Mouse (Mus musculus) limb, embryonic 13.5 days (tissue): ENCODE data around the gene D11Wsu47e. TPM values are rescaled to one million over a fixed set of nuclear protein-coding genes. Genes with fewer than 3 reads are reported as not detected.

Source experiments
- ATAC-seq: fragments of 200-750 bp; cut with Nextera tagmentation; 2 replicates; pipeline ENCODE4 v1.8.0; 2017; ENCODE audit warnings: low read depth, moderate number of reproducible peaks, moderate TSS enrichment; ENCODE audit not compliant: low FRiP score
- H3K27ac ChIP-seq: fragments of 300-500 bp; sonication (generic); 2 replicates; pipeline ENCODE4 v1.5.1; 2015; ENCODE audit warnings: inconsistent platforms, mild to moderate bottlenecking, moderate library complexity
- H3K27me3 ChIP-seq: fragments of 300-500 bp; sonication (generic); 2 replicates; pipeline ENCODE4 v1.6.1; 2015; ENCODE audit warnings: mild to moderate bottlenecking, inconsistent platforms
- H3K36me3 ChIP-seq: fragments of 300-500 bp; sonication (generic); 2 replicates; pipeline ENCODE4 v1.6.1; 2015; ENCODE audit warnings: inconsistent platforms, mild to moderate bottlenecking, moderate library complexity
- H3K4me1 ChIP-seq: fragments of 300-500 bp; sonication (generic); 2 replicates; pipeline ENCODE4 v1.6.1; 2015; ENCODE audit warnings: inconsistent platforms
- H3K4me2 ChIP-seq: fragments of 300-500 bp; sonication (generic); replicated peaks from 2 replicates; pipeline ENCODE4 v1.6.1; 2015; ENCODE audit warnings: inconsistent platforms, mild to moderate bottlenecking, moderate library complexity
- H3K4me3 ChIP-seq: fragments of 300-500 bp; sonication (generic); 2 replicates; pipeline ENCODE4 v1.5.1; 2015; ENCODE audit warnings: moderate library complexity, mild to moderate bottlenecking, inconsistent platforms
- H3K9ac ChIP-seq: fragments of 300-500 bp; sonication (generic); 2 replicates; pipeline ENCODE4 v1.6.1; 2015; ENCODE audit warnings: mild to moderate bottlenecking, inconsistent platforms
- H3K9me3 ChIP-seq: fragments of 300-500 bp; sonication (generic); 2 replicates; pipeline ENCODE4 v1.6.1; 2016; ENCODE audit warnings: inconsistent platforms
- WGBS: fragments of 180-500 bp; shearing (Covaris S2); methylation state at CpG from one replicate; pipeline ENCODE4 v1.1.7; 2015; 5-methylcytosine and 5-hydroxymethylcytosine counted together
- polyA plus RNA-seq: library from polyadenylated mRNA; unstranded; fragments of >200 nt; fragmentation: Nextera tagmentation; extraction: Ambion mirVana; gene quantifications from 2 replicates; pipeline ENCODE4 v1.2.1, GENCODE M21; 2015

The D11Wsu47e gene
- polyA plus RNA-seq, 1 experiment from 2014 or later, result 22.7 TPM

GRCm38 (mm10) chr11:113710257-113710777 lies 26.1 kb downstream of the D11Wsu47e start:
- Histone ChIP-seq H3K9ac (peak overlapping the region; percentile 55), H3K4me3 (no peak overlapping the region), H3K27me3 (peaks cover 15% of the 10 kb centered on the region; the same call in 1 of the 2 replicates), H3K4me2 (peak overlapping the region; percentile 34), H3K27ac (peak overlapping the region; percentile 52; the same call in 1 of the 2 replicates), H3K36me3 (peaks cover 9% of the 10 kb centered on the region), H3K9me3 (no peaks in the 10 kb centered on the region), H3K4me1 (peaks cover 25% of the 10 kb centered on the region)
- peak; percentile 38; the same call in 1 of the 2 replicates for ATAC-seq
- WGBS, result 3% methylated on average over 10 of the region's 10 CpGs

- WGBS, result 73% methylated on average over 1 of the region's 1 CpGs
- H3K9ac ChIP-seq, result no peak overlapping the region
- H3K27ac ChIP-seq, result no peak overlapping the region
- H3K4me2 ChIP-seq, result no peak overlapping the region
- no peak overlapping the region for H3K4me3 ChIP-seq
- no peaks in the 10 kb centered on the region for H3K9me3 ChIP-seq
- peaks cover 25% of the 10 kb centered on the region for H3K4me1 ChIP-seq
- peaks cover 15% of the 10 kb centered on the region; the same call in 1 of the 2 replicates for H3K27me3 ChIP-seq
- ATAC-seq, result no peak
- H3K36me3 ChIP-seq, result peaks cover 9% of the 10 kb centered on the region
These were observed 26.8 kb downstream of the D11Wsu47e start for GRCm38 (mm10) chr11:113711061-113711460.

GRCm38 (mm10) chr11:113715078-113715674 lies 31.0 kb downstream of the D11Wsu47e start:
- ATAC-seq, result no peak
- 68% methylated on average over 7 of the region's 7 CpGs for WGBS

GRCm38 (mm10) chr11:113716132-113716531 lies 31.9 kb downstream of the D11Wsu47e start:
- Histone ChIP-seq H3K4me3 (no peak overlapping the region), H3K9me3 (no peaks in the 10 kb centered on the region), H3K4me2 (no peak overlapping the region), H3K27me3 (no peaks in the 10 kb centered on the region), H3K27ac (no peak overlapping the region), H3K4me1 (peaks cover 10% of the 10 kb centered on the region; the same call in 1 of the 2 replicates), H3K9ac (no peak overlapping the region), H3K36me3 (no peaks in the 10 kb centered on the region)
- 91% methylated on average over 2 of the region's 2 CpGs for WGBS
- no peak for ATAC-seq

More at GRCm38 (mm10) chr11:113715078-113715674, 31.0 kb downstream of the D11Wsu47e start:
- peaks cover 18% of the 10 kb centered on the region for H3K4me1 ChIP-seq
- no peaks in the 10 kb centered on the region for H3K9me3 ChIP-seq
- no peak overlapping the region for H3K9ac ChIP-seq
- no peaks in the 10 kb centered on the region for H3K36me3 ChIP-seq
- no peak overlapping the region for H3K4me2 ChIP-seq
- H3K27ac ChIP-seq, result no peak overlapping the region
- no peak overlapping the region for H3K4me3 ChIP-seq
- no peaks in the 10 kb centered on the region for H3K27me3 ChIP-seq

- no peaks in the 10 kb centered on the region for H3K36me3 ChIP-seq
- H3K4me1 ChIP-seq, result peaks cover 10% of the 10 kb centered on the region; the same call in 1 of the 2 replicates
- H3K27me3 ChIP-seq, result no peaks in the 10 kb centered on the region
- no peak for ATAC-seq
- H3K9ac ChIP-seq, result no peak overlapping the region
- no peaks in the 10 kb centered on the region for H3K9me3 ChIP-seq
- no peak overlapping the region for H3K4me3 ChIP-seq
- no peak overlapping the region for H3K27ac ChIP-seq
- 74% methylated on average over 16 of the region's 16 CpGs for WGBS
- no peak overlapping the region for H3K4me2 ChIP-seq
These were observed 33.7 kb downstream of the D11Wsu47e start for GRCm38 (mm10) chr11:113717767-113718424.

GRCm38 (mm10) chr11:113722405-113723090 lies 38.3 kb downstream of the D11Wsu47e start:
- whole genome bisulfite sequencing, result 75% methylated on average over 14 of the region's 14 CpGs
- Histone ChIP-seq H3K4me1 (peaks cover 22% of the 10 kb centered on the region), H3K4me2 (no peak overlapping the region), H3K36me3 (peaks cover 34% of the 10 kb centered on the region), H3K27me3 (no peaks in the 10 kb centered on the region), H3K4me3 (no peak overlapping the region), H3K9ac (no peak overlapping the region), H3K27ac (no peak overlapping the region), H3K9me3 (no peaks in the 10 kb centered on the region)
- ATAC-seq, result no peak

GRCm38 (mm10) chr11:113725235-113726048 lies 41.2 kb downstream of the D11Wsu47e start:
- peaks cover 55% of the 10 kb centered on the region for H3K36me3 ChIP-seq
- no peaks in the 10 kb centered on the region for H3K9me3 ChIP-seq
- peak overlapping the region; percentile 44; the same call in 1 of the 2 replicates for H3K27ac ChIP-seq
- H3K4me3 ChIP-seq, result no peak overlapping the region
- no peak overlapping the region for H3K9ac ChIP-seq
- no peaks in the 10 kb centered on the region for H3K27me3 ChIP-seq
- H3K4me2 ChIP-seq, result no peak overlapping the region
- peaks cover 51% of the 10 kb centered on the region for H3K4me1 ChIP-seq
- ATAC-seq, result no peak
- WGBS, result 88% methylated on average over 4 of the region's 4 CpGs

- Histone ChIP-seq H3K4me1 (peaks cover 68% of the 10 kb centered on the region), H3K9me3 (no peaks in the 10 kb centered on the region), H3K36me3 (peaks cover 55% of the 10 kb centered on the region), H3K4me2 (peak overlapping the region; percentile 5; the same call in 1 of the 2 replicates), H3K9ac (no peak overlapping the region), H3K27ac (peak overlapping the region; percentile 69), H3K27me3 (no peaks in the 10 kb centered on the region), H3K4me3 (no peak overlapping the region)
- WGBS, result 36% methylated on average over 14 of the region's 14 CpGs
- ATAC-seq, result no peak
These were observed 43.0 kb downstream of the D11Wsu47e start for GRCm38 (mm10) chr11:113726994-113727888.

GRCm38 (mm10) chr11:113727992-113728391 lies 43.8 kb downstream of the D11Wsu47e start:
- Histone ChIP-seq H3K27me3 (no peaks in the 10 kb centered on the region), H3K4me2 (no peak overlapping the region), H3K4me1 (peaks cover 75% of the 10 kb centered on the region), H3K9me3 (no peaks in the 10 kb centered on the region), H3K4me3 (no peak overlapping the region), H3K9ac (peak overlapping the region; percentile 50; the same call in 1 of the 2 replicates), H3K27ac (peak overlapping the region; percentile 69), H3K36me3 (peaks cover 55% of the 10 kb centered on the region)
- 17% methylated on average over 6 of the region's 6 CpGs for WGBS
- no peak for ATAC-seq

- Histone ChIP-seq H3K4me1 (peaks cover 87% of the 10 kb centered on the region), H3K27me3 (no peaks in the 10 kb centered on the region), H3K4me2 (no peak overlapping the region), H3K36me3 (peaks cover 50% of the 10 kb centered on the region), H3K9me3 (no peaks in the 10 kb centered on the region), H3K4me3 (no peak overlapping the region), H3K27ac (no peak overlapping the region), H3K9ac (no peak overlapping the region)
- ATAC-seq, result no peak
- WGBS, result 81% methylated on average over 21 of the region's 21 CpGs
These were observed 45.0 kb downstream of the D11Wsu47e start for GRCm38 (mm10) chr11:113729239-113729638.

- ATAC-seq, result no peak
- Histone ChIP-seq H3K9ac (no peak overlapping the region), H3K4me1 (peaks cover 94% of the 10 kb centered on the region), H3K4me2 (no peak overlapping the region), H3K9me3 (no peaks in the 10 kb centered on the region), H3K4me3 (no peak overlapping the region), H3K27ac (no peak overlapping the region), H3K36me3 (peaks cover 47% of the 10 kb centered on the region), H3K27me3 (no peaks in the 10 kb centered on the region)
- 39% methylated on average over 8 of the region's 8 CpGs for WGBS
These were observed 45.7 kb downstream of the D11Wsu47e start for GRCm38 (mm10) chr11:113729917-113730316.
